Mouse (Mus musculus): ENCODE measurements around the gene Smg8.

DNA sequence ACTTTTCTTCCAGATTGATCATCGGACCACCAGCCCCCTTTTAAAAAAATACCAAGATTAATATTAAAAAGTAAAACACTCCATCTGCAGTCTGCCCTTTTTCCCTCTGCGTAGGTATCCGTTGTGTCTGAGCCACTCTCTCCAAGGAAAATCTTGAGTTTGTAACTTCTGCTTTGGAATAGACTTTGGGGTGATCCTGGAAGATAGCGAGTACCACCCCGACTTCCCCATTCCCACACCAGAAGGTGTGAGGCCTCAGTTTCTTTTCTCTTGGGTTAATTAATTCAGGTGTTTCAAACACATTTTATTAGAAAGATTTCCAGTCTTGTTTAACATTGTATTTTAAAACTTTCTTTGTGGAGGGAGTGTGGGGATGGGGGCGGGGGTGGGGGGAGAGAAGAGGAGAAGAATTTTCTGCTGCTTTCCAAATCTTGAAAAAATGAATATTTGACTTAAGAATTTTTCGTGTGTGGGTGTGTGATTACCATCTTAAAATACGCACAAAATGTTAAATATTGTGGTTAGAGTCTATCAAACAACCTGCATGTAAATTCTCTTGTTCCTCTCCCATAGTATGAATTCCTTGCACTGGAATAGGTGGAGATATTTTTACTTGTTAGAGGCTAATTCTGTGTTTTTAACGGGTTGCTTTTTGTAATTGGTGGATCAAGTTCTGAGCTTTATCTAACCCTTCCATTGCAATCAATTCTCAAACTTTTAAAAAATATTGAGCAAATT lies 23.8 kb upstream of the Smg8 start:
- TF ChIP-seq CTCF (IDR thresholded peaks at IDR 0.05; ENCODE audit: control insufficient read depth, insufficient read depth, low read length), result no peak
- no peak for TF ChIP-seq POLR2A (IDR thresholded peaks at IDR 0.05; ENCODE audit: borderline replicate concordance, control insufficient read depth, low read depth, low read length)
